Mouse (Mus musculus) MEL (cell line): ENCODE measurements at regions not wholly inside any gene's neighbourhood (a gene's known extent, or its start where the extent isn't known, plus 50 kb on each side); places are given as distances from the start of the nearest gene placed in this dataset.

Experiments used
- DNase-seq: peaks from one replicate; pipeline ENCODE4 v3.0.0; 2011; ENCODE audit warnings: low read depth, low spot score
- H3K27ac ChIP-seq: 2 replicates; pipeline ENCODE4 v1.5.1; 2012; ENCODE audit warnings: low read depth, mild to moderate bottlenecking, control low read depth, low read length, moderate library complexity; ENCODE audit not compliant: control insufficient read depth
- H3K27me3 ChIP-seq, 2 experiments: fragments of 150-350 bp in 1 of 2; sonication (generic) in 1 of 2; 2 replicates each; pipeline ENCODE4 v1.6.1; 2012; ENCODE audit warnings: low read length in 2 of 2, mild to moderate bottlenecking in 2 of 2, improper control_type of control experiment in 1 of 2, moderate library complexity in 1 of 2; ENCODE audit not compliant: insufficient read depth in 2 of 2, control insufficient read depth in 1 of 2
- H3K36me3 ChIP-seq, 2 experiments: 2 replicates each; pipeline ENCODE4 v1.6.1; 2012 to 2014; ENCODE audit warnings: low read length in 2 of 2, improper control_type of control experiment in 1 of 2, inconsistent platforms in 1 of 2, mild to moderate bottlenecking in 1 of 2; ENCODE audit not compliant: insufficient read depth in 2 of 2, control insufficient read depth in 1 of 2
- H3K4me1 ChIP-seq, 2 experiments: fragments of 150-350 bp in 1 of 2; sonication (generic) in 1 of 2; 2 replicates each; pipeline ENCODE4 v1.6.1; 2012; ENCODE audit warnings: low read length in 2 of 2, improper control_type of control experiment in 1 of 2, mild to moderate bottlenecking in 1 of 2; ENCODE audit not compliant: insufficient read depth in 2 of 2, control insufficient read depth in 1 of 2
- H3K4me3 ChIP-seq, 2 experiments: fragments of 150-350 bp in 1 of 2; sonication (generic) in 1 of 2; 2 replicates each; pipeline ENCODE4 v1.5.1; 2012; ENCODE audit warnings: low read depth in 2 of 2, low read length in 2 of 2, mild to moderate bottlenecking in 2 of 2, moderate library complexity in 2 of 2, control low read depth in 1 of 2, improper control_type of control experiment in 1 of 2; ENCODE audit not compliant: control insufficient read depth in 1 of 2, insufficient read depth in 1 of 2
- H3K79me2 ChIP-seq: 2 replicates; pipeline ENCODE4 v1.6.1; 2012; ENCODE audit warnings: mild to moderate bottlenecking, low read length, moderate library complexity; ENCODE audit not compliant: control insufficient read depth, poor library complexity, insufficient read depth
- H3K9ac ChIP-seq: 2 replicates; pipeline ENCODE4 v1.6.1; 2012; ENCODE audit warnings: low read depth, mild to moderate bottlenecking, control low read depth, low read length, moderate library complexity; ENCODE audit not compliant: control insufficient read depth, poor library complexity, severe bottlenecking
- H3K9me3 ChIP-seq: fragments of 150-350 bp; sonication (generic); replicated peaks from 2 replicates; pipeline ENCODE4 v1.6.1; 2012; ENCODE audit warnings: mild to moderate bottlenecking, low read length, improper control_type of control experiment, moderate library complexity; ENCODE audit not compliant: insufficient read depth
- BHLHE40 ChIP-seq: IDR thresholded peaks from 2 replicates; pipeline ENCODE4 v1.6.1; 2012; ENCODE audit warnings: low read depth, mild to moderate bottlenecking, inconsistent platforms, low read length, improper control_type of control experiment, borderline replicate concordance
- CHD1 ChIP-seq: IDR thresholded peaks from 2 replicates; pipeline ENCODE4 v1.6.1; 2012; ENCODE audit warnings: low read depth, mild to moderate bottlenecking, inconsistent platforms, low read length, improper control_type of control experiment
- CHD2 ChIP-seq: IDR thresholded peaks from 2 replicates; pipeline ENCODE4 v1.6.1; 2011; ENCODE audit warnings: low read length, improper control_type of control experiment
- CTCF ChIP-seq, 3 experiments: IDR thresholded peaks in 2 of 3; conservative IDR thresholded peaks in 1 of 3; 2 replicates each; pipeline ENCODE4 v1.5.1; 2011 to 2012; ENCODE audit warnings: low read length in 3 of 3, low read depth in 2 of 3, mild to moderate bottlenecking in 2 of 3, improper control_type of control experiment in 1 of 3, inconsistent platforms in 1 of 3, mixed read lengths in 1 of 3, moderate library complexity in 1 of 3; ENCODE audit not compliant: control insufficient read depth in 1 of 3, insufficient read depth in 1 of 3, poor library complexity in 1 of 3, severe bottlenecking in 1 of 3
- E2F4 ChIP-seq: IDR thresholded peaks from 2 replicates; pipeline ENCODE4 v1.6.1; 2011; ENCODE audit warnings: low read depth, low read length, improper control_type of control experiment, borderline replicate concordance
- ELF1 ChIP-seq: IDR thresholded peaks from 2 replicates; pipeline ENCODE4 v1.6.1; 2014; ENCODE audit warnings: low read depth, mild to moderate bottlenecking, inconsistent platforms, low read length, improper control_type of control experiment, moderate library complexity
- EP300 ChIP-seq, 2 experiments: IDR thresholded peaks; 2 replicates each; pipeline ENCODE4 v1.6.1; 2011; ENCODE audit warnings: improper control_type of control experiment in 2 of 2, low read length in 2 of 2, low read depth in 1 of 2, mild to moderate bottlenecking in 1 of 2
- GATA1 ChIP-seq: IDR thresholded peaks from 2 replicates; pipeline ENCODE4 v1.6.1; 2011; ENCODE audit warnings: low read depth, low read length, improper control_type of control experiment
- HCFC1 ChIP-seq: IDR thresholded peaks from 2 replicates; pipeline ENCODE4 v1.6.1; 2012; ENCODE audit warnings: low read depth, mild to moderate bottlenecking, inconsistent platforms, low read length, improper control_type of control experiment, moderate library complexity
- JUND ChIP-seq: IDR thresholded peaks from 2 replicates; pipeline ENCODE4 v1.6.1; 2011; ENCODE audit warnings: low read depth, mild to moderate bottlenecking, improper control_type of control experiment, low read length
- KAT2A ChIP-seq: conservative IDR thresholded peaks from 2 replicates; pipeline ENCODE4 v1.6.1; 2012; ENCODE audit warnings: low read depth, low read length, improper control_type of control experiment, inconsistent platforms
- MAFK ChIP-seq: IDR thresholded peaks from 2 replicates; pipeline ENCODE4 v1.6.1; 2011; ENCODE audit warnings: low read depth, mild to moderate bottlenecking, low read length, improper control_type of control experiment, borderline replicate concordance
- MAX ChIP-seq: IDR thresholded peaks from 2 replicates; pipeline ENCODE4 v1.6.1; 2011; ENCODE audit warnings: low read length, improper control_type of control experiment
- MAZ ChIP-seq: IDR thresholded peaks from 2 replicates; pipeline ENCODE4 v1.6.1; 2012; ENCODE audit warnings: low read depth, mild to moderate bottlenecking, inconsistent platforms, low read length, improper control_type of control experiment
- MEF2A ChIP-seq: IDR thresholded peaks from 2 replicates; pipeline ENCODE4 v1.6.1; 2014; ENCODE audit warnings: low read depth, mild to moderate bottlenecking, inconsistent platforms, low read length, improper control_type of control experiment; ENCODE audit not compliant: poor library complexity, insufficient replicate concordance, severe bottlenecking; ENCODE audit errors: extremely low read depth
- MXI1 ChIP-seq: IDR thresholded peaks from 2 replicates; pipeline ENCODE4 v1.6.1; 2011; ENCODE audit warnings: mild to moderate bottlenecking, low read depth, low read length, improper control_type of control experiment
- NELFE ChIP-seq: IDR thresholded peaks from 2 replicates; pipeline ENCODE4 v1.6.1; 2011; ENCODE audit warnings: low read depth, low read length, improper control_type of control experiment
- POLR2A ChIP-seq, 2 experiments: IDR thresholded peaks; 2 replicates each; pipeline ENCODE4 v1.6.1; 2011 to 2012; ENCODE audit warnings: low read length in 2 of 2, mild to moderate bottlenecking in 2 of 2, control low read depth in 1 of 2, improper control_type of control experiment in 1 of 2, low read depth in 1 of 2, moderate library complexity in 1 of 2; ENCODE audit not compliant: control insufficient read depth in 1 of 2, insufficient read depth in 1 of 2, poor library complexity in 1 of 2
- POLR2AphosphoS5 ChIP-seq: IDR thresholded peaks from 2 replicates; pipeline ENCODE4 v1.6.1; 2012; ENCODE audit warnings: low read depth, borderline replicate concordance, mild to moderate bottlenecking, inconsistent platforms, low read length, moderate library complexity, mixed read lengths
- RCOR1 ChIP-seq: IDR thresholded peaks from 2 replicates; pipeline ENCODE4 v1.6.1; 2012; ENCODE audit warnings: low read depth, mild to moderate bottlenecking, inconsistent platforms, low read length, improper control_type of control experiment
- SMC3 ChIP-seq: IDR thresholded peaks from 2 replicates; pipeline ENCODE4 v1.6.1; 2011; ENCODE audit warnings: low read depth, low read length, improper control_type of control experiment
- TAL1 ChIP-seq: IDR thresholded peaks from 2 replicates; pipeline ENCODE4 v1.6.1; 2012; ENCODE audit warnings: mild to moderate bottlenecking, inconsistent platforms, low read length, moderate library complexity, mixed read lengths
- USF1 ChIP-seq: IDR thresholded peaks from 2 replicates; pipeline ENCODE4 v1.6.1; 2014; ENCODE audit warnings: low read depth, mild to moderate bottlenecking, inconsistent platforms, low read length, improper control_type of control experiment, moderate library complexity
- USF2 ChIP-seq, 2 experiments: IDR thresholded peaks; 2 replicates each; pipeline ENCODE4 v1.6.1; 2011 to 2012; ENCODE audit warnings: improper control_type of control experiment in 2 of 2, low read length in 2 of 2, borderline replicate concordance in 1 of 2, inconsistent platforms in 1 of 2, low read depth in 1 of 2, mild to moderate bottlenecking in 1 of 2; ENCODE audit not compliant: insufficient read depth in 1 of 2
- ZC3H11A ChIP-seq: IDR thresholded peaks from 2 replicates; pipeline ENCODE4 v1.6.1; 2012; ENCODE audit warnings: low read depth, mild to moderate bottlenecking, inconsistent platforms, low read length, improper control_type of control experiment
- ZMIZ1 ChIP-seq: IDR thresholded peaks from 2 replicates; pipeline ENCODE4 v1.6.1; 2012; ENCODE audit warnings: low read depth, mild to moderate bottlenecking, inconsistent platforms, low read length, improper control_type of control experiment, moderate library complexity

GRCm38 (mm10) chr3:82249968-82250795, 104.6 kb upstream of the Gucy1a1 start:
- Histone ChIP-seq H3K4me3 (no peak overlapping the region), H3K36me3 (no peaks in the 10 kb centered on the region), H3K79me2 (no peaks in the 10 kb centered on the region), H3K27ac (no peak overlapping the region), H3K4me1 (no peaks in the 10 kb centered on the region), H3K27me3 (no peaks in the 10 kb centered on the region), H3K9me3 (no peaks in the 10 kb centered on the region), H3K9ac (no peak overlapping the region)
- DNase-seq, result no peak
- no peak for TF ChIP-seq E2F4
- no peak for TF ChIP-seq POLR2AphosphoS5
- TF ChIP-seq GATA1, result no peak
- TF ChIP-seq TAL1, result no peak
- no peak for TF ChIP-seq ZC3H11A
- no peak for TF ChIP-seq ZMIZ1
- no peak for TF ChIP-seq HCFC1
- no peak for TF ChIP-seq USF2 (IDR thresholded peaks at IDR 0.05; ENCODE audit: borderline replicate concordance in 1 of 2, insufficient read depth in 1 of 2, low read depth in 1 of 2, low read length in 2 of 2)
- TF ChIP-seq KAT2A, result no peak
- TF ChIP-seq CHD2, result no peak
- no peak for TF ChIP-seq USF1
- TF ChIP-seq POLR2A (IDR thresholded peaks at IDR 0.05; ENCODE audit: control insufficient read depth in 1 of 2, insufficient read depth in 1 of 2, low read depth in 1 of 2, low read length in 2 of 2, poor library complexity in 1 of 2), result no peak
- TF ChIP-seq MAX, result no peak

- H3K9ac ChIP-seq, result no peak overlapping the region
These were observed 90.9 kb upstream of the Gucy1a1 start for GRCm38 (mm10) chr3:82236377-82237057.

More at GRCm38 (mm10) chr3:82236377-82237057, 90.9 kb upstream of the Gucy1a1 start:
- no peaks in the 10 kb centered on the region for H3K27me3 ChIP-seq
- no peak overlapping the region for H3K4me3 ChIP-seq
- DNase-seq, result no peak
- H3K79me2 ChIP-seq, result no peaks in the 10 kb centered on the region
- H3K9me3 ChIP-seq, result no peaks in the 10 kb centered on the region
- no peak for TF ChIP-seq TAL1
- no peak for TF ChIP-seq EP300 (IDR thresholded peaks at IDR 0.05; ENCODE audit: low read depth in 1 of 2, low read length in 2 of 2)
- no peak for TF ChIP-seq BHLHE40
- TF ChIP-seq ZMIZ1, result no peak
- TF ChIP-seq RCOR1, result no peak
- TF ChIP-seq MEF2A, result no peak
- no peak for TF ChIP-seq MAFK
- TF ChIP-seq MXI1, result no peak
- TF ChIP-seq POLR2A (IDR thresholded peaks at IDR 0.05; ENCODE audit: control insufficient read depth in 1 of 2, insufficient read depth in 1 of 2, low read depth in 1 of 2, low read length in 2 of 2, poor library complexity in 1 of 2), result no peak
- no peak for TF ChIP-seq ELF1
- TF ChIP-seq NELFE, result no peak
- no peak for TF ChIP-seq CTCF (IDR thresholded peaks at IDR 0.05 in 2 of 3, conservative IDR thresholded peaks at IDR 0.05 in 1 of 3; ENCODE audit: control insufficient read depth in 1 of 3, insufficient read depth in 1 of 3, low read depth in 2 of 3, low read length in 3 of 3, poor library complexity in 1 of 3, severe bottlenecking in 1 of 3)
- TF ChIP-seq HCFC1, result no peak
- TF ChIP-seq POLR2AphosphoS5, result no peak
- no peak for TF ChIP-seq SMC3
- TF ChIP-seq E2F4, result no peak
- TF ChIP-seq JUND, result no peak
- no peak for TF ChIP-seq CHD1
- TF ChIP-seq MAZ, result no peak
- TF ChIP-seq, all 39 proteins: peak for 0
- H3K36me3 ChIP-seq, result no peaks in the 10 kb centered on the region
- no peaks in the 10 kb centered on the region for H3K4me1 ChIP-seq
- H3K27ac ChIP-seq, result no peak overlapping the region
